Mouse (Mus musculus) embryonic stem cell, embryonic (primary cell): ENCODE results near the gene Slc38a11.

Experiments used
- CTCF ChIA-PET, 4 experiments: fragments of 300-600 bp in 2 of 4; fragments of 350-600 bp in 2 of 4; sonication (Branson Sonifier 250); formaldehyde crosslinking; loops; one replicate each; lab custom pipeline; 2022; ENCODE audit warnings: inconsistent platforms in 2 of 4; lab: Charles Lee
- POLR2A ChIA-PET, 4 experiments: fragments of 300-600 bp in 2 of 4; fragments of 350-600 bp in 2 of 4; sonication (Branson Sonifier 250); formaldehyde crosslinking; loops; one replicate each; lab custom pipeline; 2022; ENCODE audit warnings: antibody characterized with exemption in 4 of 4, inconsistent platforms in 1 of 4; lab: Charles Lee

The Slc38a11 gene

GRCm38 (mm10) chr2:65268731-65269130 is 95.1 kb downstream of the Slc38a11 start:
- CTCF ChIA-PET, result no interaction called here

DNA sequence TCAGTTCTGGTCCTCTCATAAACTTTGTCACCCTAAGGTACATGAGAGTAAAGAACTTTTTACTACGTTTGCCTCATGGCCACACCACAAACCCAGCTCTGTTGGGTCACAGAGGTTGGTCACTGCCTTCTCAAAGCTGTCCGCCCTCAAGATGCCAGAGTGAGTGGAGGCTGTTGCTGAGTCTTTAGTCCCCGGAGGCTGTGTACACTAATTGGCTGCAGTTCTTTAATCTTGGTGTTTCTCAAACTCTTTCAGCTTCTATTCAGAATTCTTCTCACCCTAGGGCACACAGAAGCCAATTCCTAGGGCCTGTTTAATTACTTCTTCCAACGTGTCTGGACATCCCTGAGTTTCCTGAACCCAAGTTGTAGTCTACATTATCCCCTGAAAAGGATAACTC is 96.0 kb downstream of the Slc38a11 start:
- POLR2A ChIA-PET, result no interaction called here

More at GRCm38 (mm10) chr2:65268731-65269130, 95.1 kb downstream of the Slc38a11 start:
- POLR2A ChIA-PET, result no interaction called here

GRCm38 (mm10) chr2:65266576-65267299 is 97.1 kb downstream of the Slc38a11 start:
- CTCF ChIA-PET, result no interaction called here
- POLR2A ChIA-PET, result no interaction called here

More for the DNA sequence above, 96.0 kb downstream of the Slc38a11 start:
- CTCF ChIA-PET, result no interaction called here
